Mouse (Mus musculus) embryonic facial prominence, embryonic 10.5 days (tissue): ENCODE measurements around the gene Gm20741. TPM values are rescaled to one million over a fixed set of nuclear protein-coding genes. Genes with fewer than 3 reads are reported as not detected.

Experiments
- DNase-seq: peaks from one replicate; pipeline ENCODE4 v3.0.0-alpha.2; 2017; ENCODE audit warnings: low spot score
- H3K27ac ChIP-seq: fragments of 300-500 bp; sonication (generic); replicated peaks from 2 replicates; pipeline ENCODE4 v1.5.1; 2016; ENCODE audit warnings: mild to moderate bottlenecking
- H3K27me3 ChIP-seq: fragments of 300-500 bp; sonication (generic); replicated peaks from 2 replicates; pipeline ENCODE4 v1.6.1; 2016; ENCODE audit warnings: low read depth, mild to moderate bottlenecking; ENCODE audit not compliant: poor library complexity, severe bottlenecking
- H3K36me3 ChIP-seq: fragments of 300-500 bp; sonication (generic); replicated peaks from 2 replicates; pipeline ENCODE4 v1.6.1; 2016; ENCODE audit warnings: mild to moderate bottlenecking, moderate library complexity
- H3K4me1 ChIP-seq: fragments of 300-500 bp; sonication (generic); 2 replicates; pipeline ENCODE4 v1.6.1; 2016
- H3K4me3 ChIP-seq: fragments of 300-500 bp; sonication (generic); 2 replicates; pipeline ENCODE4 v1.5.1; 2016; ENCODE audit warnings: mild to moderate bottlenecking, moderate library complexity
- H3K9me3 ChIP-seq: fragments of 300-500 bp; sonication (generic); 2 replicates; pipeline ENCODE4 v1.6.1; 2016; ENCODE audit warnings: mild to moderate bottlenecking
- whole genome bisulfite sequencing: fragments of 180-500 bp; shearing (Covaris S2); methylation state at CpG from one replicate; pipeline ENCODE4 v1.1.7; 2016; 5-methylcytosine and 5-hydroxymethylcytosine counted together
- polyA plus RNA-seq: library from polyadenylated mRNA; unstranded; fragments of >200 nt; fragmentation: Nextera tagmentation; extraction: Ambion mirVana; gene quantifications from 2 replicates; pipeline ENCODE4 v1.2.1, GENCODE M21; 2016

Gene Gm20741
- polyA plus RNA-seq: not detected in 2 replicates

GRCm38 (mm10) chr16:88811827-88812226 is at the start of gene Gm20741:
Gene Gm20741 (minus strand): TSS chr16:88812220.
- no peaks in the 10 kb centered on the region for H3K27me3 ChIP-seq
- no peaks in the 10 kb centered on the region for H3K4me1 ChIP-seq

GRCm38 (mm10) chr16:88851450-88851849 is 39.4 kb upstream of the Gm20741 start:
- no peak overlapping the region for H3K4me3 ChIP-seq
- 13% methylated on average over 5 of the region's 5 CpGs for WGBS
- H3K27me3 ChIP-seq: no peaks in the 10 kb centered on the region
- DNase-seq: peak; percentile 27
- no peaks in the 10 kb centered on the region for H3K4me1 ChIP-seq
- H3K27ac ChIP-seq: no peak overlapping the region
- no peaks in the 10 kb centered on the region for H3K36me3 ChIP-seq
- no peaks in the 10 kb centered on the region for H3K9me3 ChIP-seq

More at GRCm38 (mm10) chr16:88811827-88812226, at the start of gene Gm20741:
- Histone ChIP-seq H3K4me3 (no peak within 1 kb of the TSS), H3K27ac (no peak within 1 kb of the TSS), H3K9me3 (no peaks in the 10 kb centered on the region), H3K36me3 (no peaks in the 10 kb centered on the region)
- no peak for DNase-seq
- WGBS: 85% methylated on average over 2 of the region's 2 CpGs

GRCm38 (mm10) chr16:88848558-88848957 is 36.5 kb upstream of the Gm20741 start:
- WGBS: 85% methylated on average over 4 of the region's 4 CpGs

GRCm38 (mm10) chr16:88847363-88847762 is 35.3 kb upstream of the Gm20741 start:
- Histone ChIP-seq H3K36me3 (no peaks in the 10 kb centered on the region), H3K27ac (no peak overlapping the region), H3K9me3 (no peaks in the 10 kb centered on the region), H3K4me1 (no peaks in the 10 kb centered on the region), H3K4me3 (no peak overlapping the region), H3K27me3 (no peaks in the 10 kb centered on the region)
- DNase-seq: no peak
- 92% methylated on average over 1 of the region's 1 CpGs for WGBS

More at GRCm38 (mm10) chr16:88848558-88848957, 36.5 kb upstream of the Gm20741 start:
- no peaks in the 10 kb centered on the region for H3K36me3 ChIP-seq
- H3K9me3 ChIP-seq: no peaks in the 10 kb centered on the region
- no peak overlapping the region for H3K27ac ChIP-seq
- no peaks in the 10 kb centered on the region for H3K27me3 ChIP-seq
- no peaks in the 10 kb centered on the region for H3K4me1 ChIP-seq
- H3K4me3 ChIP-seq: no peak overlapping the region
- no peak for DNase-seq

GRCm38 (mm10) chr16:88826978-88827377 is 15.0 kb upstream of the Gm20741 start:
- WGBS: 40% methylated on average over 3 of the region's 3 CpGs

GRCm38 (mm10) chr16:88826095-88826652 is 14.2 kb upstream of the Gm20741 start, which contains the start of gene Krtap14:
Gene Krtap14 (minus strand): TSS chr16:88826145.
- 46% methylated on average over 9 of the region's 9 CpGs for WGBS
- H3K27ac ChIP-seq: peak within 1 kb of the TSS; percentile 82
- H3K27me3 ChIP-seq: no peaks in the 10 kb centered on the region
- peaks cover 16% of the 10 kb centered on the region for H3K4me1 ChIP-seq
- H3K36me3 ChIP-seq: no peaks in the 10 kb centered on the region
- no peak within 1 kb of the TSS for H3K4me3 ChIP-seq
- peak; percentile 31 for DNase-seq
- no peaks in the 10 kb centered on the region for H3K9me3 ChIP-seq

More at GRCm38 (mm10) chr16:88826978-88827377, 15.0 kb upstream of the Gm20741 start:
- no peak overlapping the region for H3K4me3 ChIP-seq
- no peaks in the 10 kb centered on the region for H3K27me3 ChIP-seq
- no peaks in the 10 kb centered on the region for H3K36me3 ChIP-seq
- no peaks in the 10 kb centered on the region for H3K9me3 ChIP-seq
- H3K4me1 ChIP-seq: peaks cover 16% of the 10 kb centered on the region
- H3K27ac ChIP-seq: no peak overlapping the region
- peak; percentile 30 for DNase-seq

- H3K4me3 ChIP-seq: no peak overlapping the region
- H3K4me1 ChIP-seq: peaks cover 16% of the 10 kb centered on the region
- H3K36me3 ChIP-seq: no peaks in the 10 kb centered on the region
- H3K9me3 ChIP-seq: no peaks in the 10 kb centered on the region
- no peaks in the 10 kb centered on the region for H3K27me3 ChIP-seq
- H3K27ac ChIP-seq: no peak overlapping the region
- no peak for DNase-seq
- 82% methylated on average over 3 of the region's 3 CpGs for WGBS
These were observed 11.7 kb upstream of the Gm20741 start for GRCm38 (mm10) chr16:88823736-88824135.

- no peaks in the 10 kb centered on the region for H3K9me3 ChIP-seq
- no peaks in the 10 kb centered on the region for H3K27me3 ChIP-seq
- H3K4me3 ChIP-seq: no peak within 1 kb of the TSS
- DNase-seq: no peak
- no peaks in the 10 kb centered on the region for H3K36me3 ChIP-seq
- H3K27ac ChIP-seq: no peak within 1 kb of the TSS
- 86% methylated on average over 3 of the region's 3 CpGs for WGBS
- H3K4me1 ChIP-seq: no peaks in the 10 kb centered on the region
These were observed 8.0 kb upstream of the Gm20741 start, which contains the start of gene Krtap15 for GRCm38 (mm10) chr16:88820066-88820465. Gene Krtap15 (plus strand): TSS chr16:88820215.

- no peak overlapping the region for H3K27ac ChIP-seq
- no peaks in the 10 kb centered on the region for H3K4me1 ChIP-seq
- DNase-seq: no peak
- H3K27me3 ChIP-seq: no peaks in the 10 kb centered on the region
- H3K4me3 ChIP-seq: no peak overlapping the region
- WGBS: 74% methylated on average over 2 of the region's 2 CpGs
- H3K36me3 ChIP-seq: no peaks in the 10 kb centered on the region
- H3K9me3 ChIP-seq: no peaks in the 10 kb centered on the region
These were observed 25.2 kb downstream of the Gm20741 start for GRCm38 (mm10) chr16:88786786-88787185.

GRCm38 (mm10) chr16:88777596-88777995 is 34.4 kb downstream of the Gm20741 start, which contains the start of gene Gm5965:
Gene Gm5965 (plus strand): TSS chr16:88777896.
- Histone ChIP-seq H3K4me3 (no peak within 1 kb of the TSS), H3K27me3 (no peaks in the 10 kb centered on the region), H3K4me1 (no peaks in the 10 kb centered on the region), H3K27ac (no peak within 1 kb of the TSS), H3K9me3 (no peaks in the 10 kb centered on the region), H3K36me3 (no peaks in the 10 kb centered on the region)
- DNase-seq: no peak
- WGBS: 93% methylated on average over 6 of the region's 6 CpGs

- no peak for DNase-seq
- no peaks in the 10 kb centered on the region for H3K4me1 ChIP-seq
- no peak within 1 kb of the TSS for H3K27ac ChIP-seq
- 92% methylated on average over 2 of the region's 2 CpGs for WGBS
- no peaks in the 10 kb centered on the region for H3K27me3 ChIP-seq
- H3K9me3 ChIP-seq: no peaks in the 10 kb centered on the region
- no peaks in the 10 kb centered on the region for H3K36me3 ChIP-seq
- H3K4me3 ChIP-seq: no peak within 1 kb of the TSS
These were observed 37.9 kb downstream of the Gm20741 start, which contains the start of gene 2310057N15Rik for GRCm38 (mm10) chr16:88774106-88774505. Gene 2310057N15Rik (minus strand): TSS chr16:88774206.
